Mouse (Mus musculus) CD4-positive, CD25-positive, alpha-beta regulatory T cell, adult 2 months (primary cell): ENCODE results near the gene Ass1.

Source experiments
- DNase-seq: peaks from one replicate; pipeline ENCODE4 v3.0.0-alpha.2; 2012; ENCODE audit warnings: low read depth, low spot score

The Ass1 gene

GRCm38 (mm10) chr2:31469931-31470682 is at the start of gene Ass1:
Gene Ass1, plus strand, starts transcription at chr2:31470207.
- DNase-seq = peak; percentile 96

GRCm38 (mm10) chr2:31420914-31421313 is 49.1 kb upstream of the Ass1 start:
- no peak for DNase-seq

GRCm38 (mm10) chr2:31422576-31422975 is 47.4 kb upstream of the Ass1 start:
- DNase-seq = no peak

- DNase-seq = no peak
These were observed 38.5 kb upstream of the Ass1 start for GRCm38 (mm10) chr2:31431477-31431876.

GRCm38 (mm10) chr2:31434746-31435145 is 35.3 kb upstream of the Ass1 start:
- no peak for DNase-seq

- peak; percentile 83 for DNase-seq
These were observed 34.4 kb upstream of the Ass1 start for GRCm38 (mm10) chr2:31435567-31435966.

GRCm38 (mm10) chr2:31437480-31438245 is 32.3 kb upstream of the Ass1 start:
- no peak for DNase-seq

- no peak for DNase-seq
These were observed 30.4 kb upstream of the Ass1 start for GRCm38 (mm10) chr2:31439576-31439975.

- no peak for DNase-seq
These were observed 27.4 kb upstream of the Ass1 start for GRCm38 (mm10) chr2:31442480-31443160.

- DNase-seq = peak; percentile 45
These were observed 24.0 kb upstream of the Ass1 start for GRCm38 (mm10) chr2:31446036-31446435.

GRCm38 (mm10) chr2:31446456-31446855 is 23.6 kb upstream of the Ass1 start:
- no peak for DNase-seq

GRCm38 (mm10) chr2:31447536-31447935 is 22.5 kb upstream of the Ass1 start:
- no peak for DNase-seq

GRCm38 (mm10) chr2:31448756-31449440 is 21.1 kb upstream of the Ass1 start:
- DNase-seq = no peak

GRCm38 (mm10) chr2:31449441-31449815 is 20.6 kb upstream of the Ass1 start:
- DNase-seq = no peak

GRCm38 (mm10) chr2:31449902-31450301 is 20.1 kb upstream of the Ass1 start:
- no peak for DNase-seq

- no peak for DNase-seq
These were observed 19.3 kb upstream of the Ass1 start for GRCm38 (mm10) chr2:31450661-31451060.

GRCm38 (mm10) chr2:31451530-31451929 is 18.5 kb upstream of the Ass1 start:
- peak; percentile 62 for DNase-seq

- DNase-seq = no peak
These were observed 17.0 kb upstream of the Ass1 start for GRCm38 (mm10) chr2:31453011-31453410.

GRCm38 (mm10) chr2:31453559-31454177 is 16.3 kb upstream of the Ass1 start:
- DNase-seq = no peak

GRCm38 (mm10) chr2:31454280-31454679 is 15.7 kb upstream of the Ass1 start:
- DNase-seq = no peak

- DNase-seq = peak; percentile 66
These were observed 14.6 kb upstream of the Ass1 start for GRCm38 (mm10) chr2:31455418-31455817.
